ENCODE assay signal across 34 mouse cellular contexts in the genomic region with DNA sequence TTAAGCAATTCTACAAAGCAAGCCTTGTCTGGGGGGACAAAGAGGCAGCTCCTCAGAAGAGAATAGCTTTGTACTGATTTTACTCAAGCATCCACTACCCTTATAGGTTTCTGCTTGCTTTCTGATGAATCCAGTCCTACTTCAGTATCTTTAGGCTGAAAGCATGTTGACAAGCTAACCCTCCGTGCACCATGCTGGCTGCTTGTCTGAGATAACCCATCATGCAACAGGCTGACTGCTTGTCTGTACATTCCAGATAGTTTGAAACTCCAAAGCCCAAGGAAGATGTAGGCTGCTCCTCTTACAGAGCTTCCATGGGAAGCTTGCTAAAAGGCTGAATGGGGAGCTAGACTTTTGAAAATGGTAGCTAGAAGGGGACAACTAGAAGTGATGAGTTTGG. TPM values are rescaled to one million over a fixed set of nuclear protein-coding genes. Genes with fewer than 3 reads are reported as not detected.
"Had no signal": no experiment of that assay in that cellular context is flagged by ENCODE, and none has a peak within 500 bp of the region (broad histone marks: within the 10 kb centered on the region; RNA-seq: fewer than 3 reads in every experiment).

No protein-coding gene starts in this region.

- ATAC-seq: hindbrain, postnatal 0 days; intestine, embryonic 16.5 days had no signal

- H3K4me2 ChIP-seq: heart, embryonic 12.5 days; hindbrain, embryonic 13.5 days; hindbrain, embryonic 15.5 days; kidney, embryonic 15.5 days; limb, embryonic 13.5 days had no signal

- H3K27ac ChIP-seq: gastrocnemius, adult 2 months; heart, embryonic 10.5 days; hindbrain, embryonic 13.5 days; hindbrain, embryonic 15.5 days; hindbrain, postnatal 0 days; kidney, embryonic 15.5 days; kidney, postnatal 0 days; limb, embryonic 13.5 days had no signal

- H3K4me3 ChIP-seq: gastrocnemius, adult 2 months; heart, embryonic 10.5 days; heart, embryonic 12.5 days; hindbrain, embryonic 13.5 days; hindbrain, embryonic 15.5 days; kidney, embryonic 15.5 days; limb, embryonic 13.5 days had no signal

- H3K4me1 ChIP-seq: heart, embryonic 10.5 days; heart, embryonic 12.5 days; hindbrain, embryonic 13.5 days; hindbrain, embryonic 15.5 days; kidney, embryonic 15.5 days; limb, embryonic 13.5 days had no signal

- H3K27me3 ChIP-seq: heart, embryonic 12.5 days; hindbrain, embryonic 13.5 days; hindbrain, embryonic 15.5 days; kidney, embryonic 15.5 days; limb, embryonic 13.5 days had no signal

- DNase-seq: gastrocnemius, adult 2 months; gastrocnemius, postnatal 10 days; gastrocnemius, postnatal 25 days; heart, adult 18-20 months; heart, postnatal 14 days; heart, postnatal 36 days; kidney, adult 11 months; kidney, adult 2 months; kidney, adult 9 months; kidney, postnatal 14 days; kidney, postnatal 36 days; layer of hippocampus, adult 9-11 months; layer of hippocampus, postnatal 36 days; left cerebral cortex, postnatal 4 days had no signal

- H3K9me3 ChIP-seq: heart, embryonic 10.5 days; heart, embryonic 12.5 days; hindbrain, embryonic 13.5 days; hindbrain, embryonic 15.5 days; kidney, embryonic 15.5 days; limb, embryonic 13.5 days had no signal

- H3K36me3 ChIP-seq: heart, embryonic 10.5 days; heart, embryonic 12.5 days; hindbrain, embryonic 13.5 days; hindbrain, embryonic 15.5 days; kidney, embryonic 15.5 days; limb, embryonic 13.5 days had no signal

- H3K9ac ChIP-seq: heart, embryonic 12.5 days; hindbrain, embryonic 13.5 days; hindbrain, embryonic 15.5 days; kidney, embryonic 15.5 days; limb, embryonic 13.5 days had no signal

RNA-seq across cellular contexts. Expression of gene Fam81b, which starts 1.7 kb away (rescaled TPM):
- total RNA-seq: gastrocnemius, postnatal 10 days; gastrocnemius, postnatal 25 days; granulocyte monocyte progenitor cell, adult 5-6 weeks; heart, adult 18-20 months; heart, adult 8-10 months; heart, postnatal 14 days; heart, postnatal 36 days; hindbrain, postnatal 0 days; layer of hippocampus, adult 8-10 months; layer of hippocampus, postnatal 36 days; left cerebral cortex, adult 8-10 months; left cerebral cortex, postnatal 10 days; left cerebral cortex, postnatal 25 days had no signal
- polyA plus RNA-seq: heart, embryonic 10.5 days; heart, embryonic 12.5 days; heart, embryonic 14.5 days; heart, embryonic 16.5 days; intestine, embryonic 14.5 days; intestine, embryonic 16.5 days; kidney, adult 2 months; kidney, embryonic 15.5 days; kidney, postnatal 0 days; large intestine, adult 2 months; limb, embryonic 11.5 days; limb, embryonic 13.5 days had no signal
